8 mouse cellular contexts compared by ENCODE assay signal in genomic region chr17:23674271-23674952, GRCm38 (mm10). TPM values are rescaled to one million over a fixed set of nuclear protein-coding genes. Genes with fewer than 3 reads are reported as not detected.
A peak's percentile ranks its signal among the peaks of the same experiment; 100 is the strongest.
DNase-seq lines count a peak whose midpoint lies in the region; ATAC-seq and TF ChIP-seq lines count a peak whose summit lies in the region.

No protein-coding gene starts in this region.

- H3K4me2 ChIP-seq in liver, embryonic 16.5 days (ENCODE audit: low read depth, low read length), result peak overlapping the region; percentile 83

- WGBS in thymus, adult 2 months, result 65% methylated on average over 9 of the region's 9 CpGs
- WGBS in liver, embryonic 16.5 days (ENCODE audit: insufficient replicate concordance), result 33% methylated on average over 9 of the region's 9 CpGs

- intact Hi-C loops in heart, postnatal 14 days (cut with DNase I), result no loop called here

- no peak for TF ChIP-seq CTCF in thymus, adult 2 months (IDR thresholded peaks at IDR 0.05; ENCODE audit: borderline replicate concordance, control insufficient read depth, extremely low read depth, insufficient read depth, low read length, poor library complexity)
- TF ChIP-seq CTCF in cortical plate, adult 2 months (IDR thresholded peaks at IDR 0.05; ENCODE audit: extremely low read depth, insufficient read depth, low read length), result no peak

- TF ChIP-seq POLR2A in thymus, adult 2 months (IDR thresholded peaks at IDR 0.05; ENCODE audit: control insufficient read depth, extremely low read depth, insufficient read depth, low read length, poor library complexity), result no peak
- TF ChIP-seq POLR2A in cortical plate, adult 2 months (IDR thresholded peaks at IDR 0.05; ENCODE audit: extremely low read depth, insufficient read depth, low read length), result no peak

- H3K27ac ChIP-seq in thymus, adult 2 months (ENCODE audit: control insufficient read depth, insufficient read depth, low read length), result no peak overlapping the region
- peak overlapping the region; percentile 51 for H3K27ac ChIP-seq in cortical plate, adult 2 months (ENCODE audit: insufficient read depth, low read length)
- peak overlapping the region; percentile 46; the same call in 1 of the 2 replicates for H3K27ac ChIP-seq in liver, embryonic 16.5 days (ENCODE audit: low read length)

- H3K4me3 ChIP-seq in thymus, adult 2 months (ENCODE audit: control insufficient read depth, insufficient read depth, low read length), result peak overlapping the region; percentile 77; the same call in 1 of the 2 replicates
- H3K4me3 ChIP-seq in cortical plate, adult 2 months (ENCODE audit: insufficient read depth, low read length), result peak overlapping the region; percentile 66
- H3K4me3 ChIP-seq in liver, embryonic 16.5 days (ENCODE audit: low read depth, low read length), result peak overlapping the region; percentile 74

- H3K27me3 ChIP-seq in thymus, adult 2 months (ENCODE audit: control insufficient read depth, insufficient read depth, low read length), result peaks cover 4% of the 10 kb centered on the region; the same call in 1 of the 2 replicates
- H3K27me3 ChIP-seq in liver, embryonic 16.5 days (ENCODE audit: control insufficient read depth, insufficient read depth, low read depth, low read length), result peaks cover 40% of the 10 kb centered on the region

- no peak for ATAC-seq in liver, embryonic 16.5 days (ENCODE audit: low read depth)
- no peak for ATAC-seq in frontal cortex, adult (ENCODE audit: low TSS enrichment)
- no peak for ATAC-seq in megakaryocyte progenitor cell, adult 5-6 weeks (replicated peaks; ENCODE audit: poor library complexity)

- peaks cover 21% of the 10 kb centered on the region for H3K4me1 ChIP-seq in thymus, adult 2 months (replicated peaks; ENCODE audit: control insufficient read depth, insufficient read depth, low read length)
- H3K4me1 ChIP-seq in cortical plate, adult 2 months (ENCODE audit: control insufficient read depth, insufficient read depth, low read length), result peaks cover 2% of the 10 kb centered on the region
- peaks cover 25% of the 10 kb centered on the region for H3K4me1 ChIP-seq in liver, embryonic 16.5 days (ENCODE audit: control insufficient read depth, low read depth, low read length)

- H3K9me3 ChIP-seq in liver, embryonic 16.5 days (replicated peaks; ENCODE audit: control insufficient read depth, low read length), result no peaks in the 10 kb centered on the region

- peak overlapping the region; percentile 71 for H3K9ac ChIP-seq in liver, embryonic 16.5 days (ENCODE audit: low read depth, low read length)

- H3K36me3 ChIP-seq in thymus, adult 2 months (ENCODE audit: control insufficient read depth, insufficient read depth, low read length), result no peaks in the 10 kb centered on the region
- no peaks in the 10 kb centered on the region; the same call in none of the 2 replicates for H3K36me3 ChIP-seq in liver, embryonic 16.5 days (ENCODE audit: control insufficient read depth, insufficient read depth)

- no peak for DNase-seq in thymus, adult 2 months
- no peak for DNase-seq in thymus, postnatal 25 days
- peak; percentile 20 to 48 for DNase-seq in heart, postnatal 14 days
- DNase-seq in embryo, embryonic 11 days, result no peak

RNA-seq across cellular contexts. Expression of gene Thoc6, which starts 0.7 kb away (rescaled TPM):
- 78.3 and 84.5 TPM in 2 replicates for polyA plus RNA-seq in thymus, adult 2 months (2012; rRNA removed)
- polyA plus RNA-seq in cortical plate, adult 2 months (2012; rRNA removed), result 8.5 and 8.8 TPM in 2 replicates
- 10 to 100 TPM; 13.5 to 15.9 TPM for total RNA-seq in heart, postnatal 14 days (2021)
- 19.1 and 20.4 TPM in 2 replicates for polyA plus RNA-seq in liver, embryonic 16.5 days (2015; fragmentation: Nextera tagmentation; extraction: Ambion mirVana)
- 32.3 and 33.4 TPM in 2 replicates for total RNA-seq in megakaryocyte progenitor cell, adult 5-6 weeks (2015)
- 45.7 and 51.2 TPM in 2 replicates for total RNA-seq in megakaryocyte progenitor cell, adult 5-6 weeks (2017)

RNA-seq across cellular contexts. Expression of gene Hcfc1r1, which starts 1.0 kb away (rescaled TPM):
- polyA plus RNA-seq in thymus, adult 2 months (2012; rRNA removed), result 143 and 192 TPM in 2 replicates
- polyA plus RNA-seq in cortical plate, adult 2 months (2012; rRNA removed), result 137 and 139 TPM in 2 replicates
- total RNA-seq in heart, postnatal 14 days (2021), result 100 to 1,000 TPM; 186 to 198 TPM
- polyA plus RNA-seq in liver, embryonic 16.5 days (2015; fragmentation: Nextera tagmentation; extraction: Ambion mirVana), result 18.9 and 23.2 TPM in 2 replicates
- total RNA-seq in megakaryocyte progenitor cell, adult 5-6 weeks (2015), result 39.1 and 42.7 TPM in 2 replicates
- total RNA-seq in megakaryocyte progenitor cell, adult 5-6 weeks (2017), result 17.8 and 20.2 TPM in 2 replicates

RNA-seq across cellular contexts. Expression of gene Tnfrsf12a, which starts 2.9 kb away (rescaled TPM):
- 10.2 and 11.4 TPM in 2 replicates for polyA plus RNA-seq in thymus, adult 2 months (2012; rRNA removed)
- polyA plus RNA-seq in cortical plate, adult 2 months (2012; rRNA removed), result 2.7 and 4.2 TPM in 2 replicates
- total RNA-seq in heart, postnatal 14 days (2021), result 10 to 100 TPM; 43.8 to 76.5 TPM
- polyA plus RNA-seq in liver, embryonic 16.5 days (2015; fragmentation: Nextera tagmentation; extraction: Ambion mirVana), result 7.0 and 8.6 TPM in 2 replicates
- 3.6 and 4.3 TPM in 2 replicates for total RNA-seq in megakaryocyte progenitor cell, adult 5-6 weeks (2015)
- 5.9 and 7.9 TPM in 2 replicates for total RNA-seq in megakaryocyte progenitor cell, adult 5-6 weeks (2017)

RNA-seq across cellular contexts. Expression of gene Cldn6, which starts 4.6 kb away (rescaled TPM):
- polyA plus RNA-seq in thymus, adult 2 months (2012; rRNA removed), result 0.47 and 0.51 TPM in 2 replicates
- polyA plus RNA-seq in cortical plate, adult 2 months (2012; rRNA removed), result 0.09 TPM in 1 of 2 replicates, not detected in the other
- total RNA-seq in heart, postnatal 14 days (2021), result not detected
- 1.2 and 1.4 TPM in 2 replicates for polyA plus RNA-seq in liver, embryonic 16.5 days (2015; fragmentation: Nextera tagmentation; extraction: Ambion mirVana)
- total RNA-seq in megakaryocyte progenitor cell, adult 5-6 weeks (2015), result not detected in 2 replicates
- total RNA-seq in megakaryocyte progenitor cell, adult 5-6 weeks (2017), result not detected in 2 replicates

RNA-seq across cellular contexts. Expression of gene Cldn9, which starts 9.4 kb away (rescaled TPM):
- polyA plus RNA-seq in thymus, adult 2 months (2012; rRNA removed), result 1.1 and 1.9 TPM in 2 replicates
- 0.13 and 0.21 TPM in 2 replicates for polyA plus RNA-seq in cortical plate, adult 2 months (2012; rRNA removed)
- not detected for total RNA-seq in heart, postnatal 14 days (2021)
- 0.18 TPM in 1 of 2 replicates, not detected in the other for polyA plus RNA-seq in liver, embryonic 16.5 days (2015; fragmentation: Nextera tagmentation; extraction: Ambion mirVana)
- not detected in 2 replicates for total RNA-seq in megakaryocyte progenitor cell, adult 5-6 weeks (2015)
- not detected in 2 replicates for total RNA-seq in megakaryocyte progenitor cell, adult 5-6 weeks (2017)

Comparison
In these comparisons a context has a peak if more than half of its experiments do, and no peak if none do; other contexts are left out.
1. DNase-seq: peak in heart, postnatal 14 days (2 of 2); none in thymus, adult 2 months (single experiment), thymus, postnatal 25 days (single experiment) and embryo, embryonic 11 days (single experiment).
2. Peak in every context shown above with its lines, with median percentiles within 50 percentile points of each other: H3K4me3 ChIP-seq.